Mouse (Mus musculus) embryonic facial prominence, embryonic 14.5 days (tissue): Measurements from ENCODE around the gene Efcab12. TPM values are rescaled to one million over a fixed set of nuclear protein-coding genes. Genes with fewer than 3 reads are reported as not detected.

Source experiments
- microRNA-seq: library from miRNA; unstranded; fragments of <30 nt; microRNA quantifications from one replicate; pipeline ENCODE4, GENCODE M21; 2016; ENCODE audit warnings: borderline number of aligned reads
- polyA plus RNA-seq: library from polyadenylated mRNA; unstranded; fragments of >200 nt; fragmentation: Nextera tagmentation; extraction: Ambion mirVana; gene quantifications from 2 replicates; pipeline ENCODE4 v1.2.1, GENCODE M21; 2014

The Efcab12 gene
- polyA plus RNA-seq, 1 experiment from 2014 or later = 0.89 TPM

Small RNA genes lying within 50 kb of the gene (microRNA-seq; reads per million reads assigned to microRNA genes)
- gene Mir7660 = not detected

Other genes with a start within 250 kb of the Efcab12 start
- 0.78 and 0.92 TPM in 2 replicates for gene Mkrn2os, start 245.8 kb downstream of the Efcab12 start, polyA plus RNA-seq
- gene Mkrn2, start 236.5 kb downstream of the Efcab12 start, polyA plus RNA-seq = 32.4 and 33.5 TPM in 2 replicates
- 98.6 and 112 TPM in 2 replicates for gene Raf1, start 161.8 kb downstream of the Efcab12 start, polyA plus RNA-seq
- 7.5 and 7.8 TPM in 2 replicates for gene Tmem40, start 76.0 kb downstream of the Efcab12 start, polyA plus RNA-seq
- gene Cand2, start 63.9 kb downstream of the Efcab12 start, polyA plus RNA-seq = 36.9 and 42.6 TPM in 2 replicates
- gene Rpl32, start 29.7 kb downstream of the Efcab12 start, polyA plus RNA-seq = 2,245 and 2,432 TPM in 2 replicates
- gene Mbd4, start 15.0 kb upstream of the Efcab12 start, polyA plus RNA-seq = 13.3 and 13.4 TPM in 2 replicates
- gene Ift122, start 15.1 kb upstream of the Efcab12 start, polyA plus RNA-seq = 20.4 and 21.8 TPM in 2 replicates
- 0.51 and 1.0 TPM in 2 replicates for gene Rho, start 93.3 kb upstream of the Efcab12 start, polyA plus RNA-seq
- gene H1foo, start 106.5 kb upstream of the Efcab12 start, polyA plus RNA-seq = not detected in 2 replicates
- 45.5 and 46.9 TPM in 2 replicates for gene Plxnd1, start 156.6 kb upstream of the Efcab12 start, polyA plus RNA-seq